Mouse (Mus musculus) frontal cortex, adult (tissue): Measurements from ENCODE around the gene Ggnbp2.

Experiments used
- ATAC-seq: cut with Nextera tagmentation; 2 replicates; pipeline ENCODE4 v1.9.2; 2017; ENCODE audit warnings: mild to moderate bottlenecking, moderate library complexity, mixed read lengths; ENCODE audit not compliant: low TSS enrichment

The Ggnbp2 gene

DNA sequence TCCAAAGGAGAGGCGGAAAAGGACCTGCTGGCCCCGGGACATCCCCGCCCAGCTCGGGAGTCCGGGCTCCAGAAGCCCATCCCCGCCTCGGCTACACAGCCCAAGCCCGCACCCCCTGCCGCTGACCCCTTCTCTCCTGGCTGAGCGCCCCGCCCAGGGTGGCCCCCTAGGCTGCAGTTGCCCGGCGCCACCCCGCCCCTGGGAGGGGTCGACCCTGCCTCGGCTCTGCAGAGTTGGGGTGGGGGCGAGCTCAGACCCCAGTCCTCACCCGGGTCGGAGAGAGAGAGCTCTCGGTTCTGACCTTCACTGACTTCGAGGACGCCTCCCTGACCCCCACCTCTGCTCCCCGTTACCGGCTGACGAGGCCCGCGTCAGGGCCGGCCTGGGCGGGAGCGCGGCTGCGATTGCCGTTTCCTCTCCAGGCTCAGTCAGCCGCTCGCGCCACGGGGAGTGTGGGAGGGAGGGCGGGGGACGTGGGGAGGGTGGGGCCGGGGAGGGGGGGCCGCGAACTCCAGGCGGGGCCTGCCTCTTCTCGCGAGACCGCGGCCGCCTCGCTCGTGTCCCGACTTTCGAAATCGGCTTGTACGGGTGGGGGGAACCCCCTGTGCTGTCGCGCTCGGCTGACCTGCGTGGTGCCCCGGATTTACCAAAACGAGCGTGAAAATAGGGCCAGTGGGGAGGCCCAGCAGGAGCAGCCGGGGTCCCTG is at the start of gene Ggnbp2:
Gene Ggnbp2 (minus strand): TSS at position 481 of the 707 bp plus-strand sequence.
- ATAC-seq, result peak; percentile 71

DNA sequence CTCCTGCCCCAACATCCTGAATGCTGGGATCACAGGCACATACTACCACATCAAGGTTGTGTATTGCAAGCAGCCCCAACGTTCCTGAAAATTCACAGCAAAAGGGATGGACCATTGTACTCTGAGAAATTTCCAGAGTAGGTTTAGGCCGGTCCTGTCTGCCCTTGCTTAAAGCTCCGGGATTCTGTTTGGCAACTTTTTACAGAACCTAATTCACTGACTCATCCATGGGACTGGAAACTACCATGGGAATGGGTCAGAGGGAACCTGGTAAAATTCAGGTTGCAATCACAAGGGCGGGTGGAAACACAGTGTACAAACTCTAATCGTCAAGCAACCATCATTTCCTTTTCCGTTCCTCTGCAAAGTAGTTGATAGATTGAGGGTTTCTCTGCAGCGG is 49.3 kb upstream of the Ggnbp2 start:
- ATAC-seq, result no peak

DNA sequence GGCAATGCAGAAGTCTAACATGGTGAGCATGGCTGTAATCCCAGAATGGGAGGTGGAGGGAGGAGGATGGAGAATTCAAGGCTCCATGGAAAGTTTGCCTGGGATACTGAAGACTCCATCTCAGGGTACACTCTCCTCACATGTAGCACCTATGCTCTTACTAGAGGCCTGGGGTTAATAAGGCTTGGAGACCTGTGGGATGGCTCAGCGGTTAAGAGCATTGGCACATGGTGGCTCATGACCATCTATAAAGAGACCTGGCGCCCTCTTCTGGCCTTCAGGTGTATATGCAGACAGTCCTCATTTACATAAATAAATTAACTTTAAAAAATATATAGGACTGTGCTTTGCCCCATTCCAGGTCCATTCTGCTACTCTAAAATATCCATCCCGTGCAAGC is 48.7 kb upstream of the Ggnbp2 start:
- ATAC-seq, result no peak

DNA sequence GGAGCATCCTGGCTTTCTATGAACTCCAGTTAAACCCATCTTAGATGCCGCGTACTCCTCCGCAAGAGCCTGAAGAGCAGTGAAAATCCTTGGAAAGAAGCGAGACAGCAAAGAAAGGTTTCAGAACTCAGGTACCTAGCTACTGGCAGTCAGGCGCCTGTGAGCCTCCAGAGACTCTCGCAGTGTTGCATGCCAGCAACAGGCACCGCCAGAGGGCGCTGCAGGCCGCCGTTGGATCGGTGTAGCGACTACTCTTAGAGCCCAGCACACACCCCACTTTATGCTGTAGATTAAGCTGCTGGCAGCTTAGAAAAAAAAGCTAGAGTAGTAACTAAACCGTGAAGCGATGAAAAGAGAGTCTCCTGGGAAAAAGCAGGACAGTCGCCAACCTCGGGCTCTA is 47.8 kb upstream of the Ggnbp2 start:
- peak; percentile 48 for ATAC-seq

DNA sequence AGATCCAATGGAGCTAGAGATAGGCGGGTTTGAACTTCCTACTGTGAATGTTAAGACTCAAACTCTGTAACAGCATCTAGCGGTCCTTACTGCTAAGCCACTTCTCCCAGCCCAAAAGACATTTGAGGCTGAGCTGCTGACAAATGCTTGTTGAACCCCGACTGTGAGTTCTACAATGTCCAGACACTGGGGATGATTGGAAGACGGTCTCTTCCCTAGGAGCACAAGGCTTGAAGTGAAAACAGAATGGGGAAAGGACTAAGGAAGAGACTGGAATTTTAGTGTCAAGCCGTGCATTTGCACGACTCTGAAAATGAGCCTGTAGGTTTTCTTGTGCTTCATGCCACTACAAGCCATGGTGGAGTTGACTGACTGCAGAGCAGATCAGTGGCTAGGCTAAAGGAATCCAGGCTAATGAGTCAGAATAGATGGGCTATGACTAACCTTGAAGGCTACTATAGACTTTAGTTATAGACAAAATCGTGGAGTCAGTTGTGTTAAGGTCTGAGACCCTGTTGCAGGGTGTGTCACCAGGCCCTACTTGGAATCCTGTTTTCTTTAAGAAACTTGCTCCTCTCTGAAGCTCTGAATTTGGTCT is 46.2 kb upstream of the Ggnbp2 start:
- no peak for ATAC-seq

DNA sequence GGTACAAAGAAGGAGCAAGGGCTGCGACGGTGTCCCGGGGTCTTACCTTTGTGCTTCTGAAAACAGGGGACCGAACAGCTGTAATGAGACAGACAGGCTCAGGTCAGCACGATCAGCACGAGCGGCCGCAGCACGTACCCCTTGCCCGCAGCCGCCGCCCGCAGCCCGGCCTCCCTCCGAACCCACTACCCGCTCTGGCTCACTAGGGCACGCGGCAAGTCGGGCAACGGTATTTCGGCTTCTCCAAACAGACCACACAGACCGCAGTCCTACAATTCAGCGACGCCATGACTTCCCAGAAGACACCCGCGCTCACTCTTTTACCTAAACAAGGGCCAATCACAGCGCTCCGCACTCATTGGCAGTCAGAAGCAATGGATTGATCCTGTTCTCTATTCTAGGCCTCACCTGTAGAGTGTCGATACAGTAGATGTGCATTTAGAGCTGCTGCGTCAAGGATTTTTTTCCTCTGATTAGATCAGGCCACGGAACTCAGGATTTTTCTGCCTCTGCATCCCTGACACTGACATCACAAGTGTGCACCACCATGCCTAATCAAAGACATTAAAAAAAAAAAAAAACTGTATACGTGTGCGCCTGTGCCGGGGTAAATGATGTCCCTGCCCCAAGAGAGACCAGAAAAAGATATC is 45.6 kb upstream of the Ggnbp2 start, which contains the start of gene Znhit3:
Gene Znhit3 (minus strand): TSS at position 314 of the 650 bp plus-strand sequence.
- ATAC-seq, result peak; percentile 88

DNA sequence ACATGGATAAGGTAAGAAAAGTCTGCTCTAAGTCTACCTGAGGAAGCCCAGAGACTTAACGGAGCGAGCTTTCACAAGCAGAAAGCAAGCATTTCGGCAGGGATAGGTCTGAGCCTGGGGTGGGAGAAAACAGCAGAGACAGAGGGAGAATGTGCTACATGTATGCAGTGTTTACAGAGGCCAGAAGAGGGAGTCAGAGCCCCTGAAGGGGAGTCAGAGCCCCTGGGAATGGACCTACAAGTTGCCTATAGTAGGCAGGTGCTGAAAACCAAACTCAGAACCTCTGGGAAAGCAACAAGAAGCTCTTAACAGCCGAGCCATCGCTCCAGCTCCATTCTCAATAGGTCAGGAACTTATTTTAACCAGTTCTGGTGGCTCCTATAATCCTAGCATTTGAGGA is 44.1 kb upstream of the Ggnbp2 start:
- no peak for ATAC-seq

DNA sequence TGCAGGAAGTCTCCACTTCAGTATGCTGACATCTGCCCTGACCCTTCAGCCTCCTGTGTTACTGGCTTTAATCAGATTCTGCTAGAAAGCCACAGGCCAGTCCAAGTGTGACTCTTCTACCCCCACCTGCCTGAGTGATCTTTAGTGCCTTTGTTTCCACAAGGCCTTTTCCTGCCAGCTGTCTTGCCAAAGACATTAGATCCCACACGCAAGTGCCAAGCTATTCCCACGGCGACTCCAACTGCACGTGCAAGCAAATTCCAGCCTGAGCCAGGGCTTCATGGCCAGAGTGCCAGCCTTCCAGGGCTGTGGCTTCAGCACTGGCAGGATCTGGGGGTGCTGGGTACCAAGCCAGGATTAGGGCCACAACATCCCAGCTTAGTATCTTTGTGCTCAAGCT is 39.8 kb upstream of the Ggnbp2 start:
- no peak for ATAC-seq

DNA sequence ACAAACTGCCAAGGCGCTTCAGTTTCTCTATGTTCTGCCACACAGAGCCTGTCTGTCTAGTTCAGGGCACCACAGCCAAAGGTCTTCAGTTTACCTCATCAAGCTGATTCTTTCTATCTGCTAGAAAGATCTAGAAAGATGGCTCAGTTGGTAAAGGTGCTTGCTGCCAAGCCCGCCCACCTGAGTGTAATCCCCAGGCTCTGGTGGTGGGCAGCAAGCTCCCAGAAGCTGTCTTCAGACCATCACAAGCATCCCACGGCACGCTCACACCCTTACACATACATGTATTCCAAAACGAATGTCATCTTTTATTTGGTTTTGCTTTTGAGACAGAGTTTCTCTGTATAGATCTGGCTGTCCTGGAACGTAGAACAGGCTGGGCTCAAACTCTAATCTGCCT is 37.9 kb upstream of the Ggnbp2 start:
- peak; percentile 33 for ATAC-seq

DNA sequence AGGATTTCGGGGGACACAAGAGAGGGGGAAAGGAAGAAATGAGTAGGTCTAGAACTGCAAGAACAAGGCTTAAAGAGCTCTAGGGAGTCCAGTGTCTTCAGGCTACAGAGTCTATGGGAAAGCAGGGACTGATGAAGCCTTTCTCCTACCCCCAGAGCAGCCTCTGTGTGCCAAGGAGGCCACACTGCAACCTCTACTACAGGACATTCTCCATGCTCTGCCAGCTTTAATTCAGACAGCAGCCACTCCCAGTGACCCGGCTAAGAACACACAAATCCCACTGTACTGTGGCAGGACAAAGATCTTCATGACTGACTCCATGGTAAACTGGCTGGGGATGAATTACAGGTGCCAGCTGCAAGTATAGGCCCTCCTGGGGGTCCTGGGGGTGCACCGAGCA is 36.5 kb upstream of the Ggnbp2 start:
- no peak for ATAC-seq

DNA sequence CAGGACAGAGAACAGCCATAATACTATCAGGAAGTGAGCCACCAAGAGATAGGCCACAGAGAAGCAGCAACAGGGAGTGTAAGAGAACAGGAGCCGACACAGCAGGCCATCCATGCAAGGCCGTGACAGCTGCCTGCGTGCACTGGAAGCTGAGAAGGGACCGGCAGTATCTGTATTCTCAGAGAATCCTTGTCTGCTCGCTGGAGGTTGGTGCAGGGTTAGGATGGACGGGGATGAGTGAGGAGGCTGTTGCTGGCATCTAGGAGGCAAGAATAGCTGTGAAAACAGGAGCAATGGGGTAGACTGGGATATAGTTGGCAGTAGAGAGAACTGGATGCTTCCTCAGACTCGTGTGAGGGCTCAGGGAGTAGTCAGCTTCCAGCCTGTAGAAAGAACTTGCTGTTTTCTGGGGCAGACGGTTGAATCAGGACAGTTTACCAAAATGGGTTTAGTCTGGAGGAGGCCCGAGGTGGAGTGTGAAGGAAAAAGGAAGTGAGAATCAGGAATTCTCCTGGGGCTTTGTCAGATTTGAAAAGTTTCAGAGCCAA is 34.1 kb upstream of the Ggnbp2 start:
- peak; percentile 79 for ATAC-seq

DNA sequence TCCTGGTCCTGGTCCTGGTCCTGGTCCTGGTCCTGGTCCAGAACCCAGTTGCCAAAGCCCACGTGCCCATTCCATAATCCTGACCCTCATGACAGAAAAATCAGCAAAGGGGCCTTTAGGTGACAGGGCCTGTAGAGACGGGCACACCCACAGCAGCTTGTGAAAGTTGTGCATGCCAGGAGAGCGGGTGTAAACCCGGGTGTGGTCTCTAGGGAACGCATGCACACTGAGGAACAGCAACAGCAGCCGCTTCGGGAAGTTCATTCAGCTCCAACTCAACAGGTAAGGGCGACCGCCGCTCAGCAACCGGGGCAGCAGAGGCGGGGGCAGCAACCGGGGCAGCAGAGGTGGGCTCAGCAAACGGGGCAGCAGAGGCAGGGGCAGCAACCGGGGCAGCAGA is 22.5 kb upstream of the Ggnbp2 start:
- ATAC-seq, result no peak

DNA sequence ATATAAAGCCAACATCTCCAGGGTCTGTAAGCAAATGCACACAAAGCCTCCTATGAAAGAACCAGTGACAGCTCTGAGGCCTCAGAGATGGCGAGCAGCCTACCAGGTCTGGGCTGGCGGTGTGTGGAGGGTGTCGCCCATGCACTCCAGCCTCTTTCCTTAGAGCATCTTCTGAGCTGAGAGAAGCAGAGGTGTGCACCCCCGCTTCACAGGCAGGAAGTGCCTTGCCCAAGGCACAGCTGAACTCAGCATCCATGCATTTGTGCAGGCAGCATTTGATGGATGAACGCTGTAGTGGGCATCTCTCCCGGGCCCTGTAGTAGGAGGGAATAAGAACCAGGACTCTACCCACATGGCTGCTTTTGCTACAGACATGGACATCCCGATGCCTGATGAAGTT is 21.1 kb upstream of the Ggnbp2 start:
- ATAC-seq, result no peak; the same call in 1 of the 2 replicates

DNA sequence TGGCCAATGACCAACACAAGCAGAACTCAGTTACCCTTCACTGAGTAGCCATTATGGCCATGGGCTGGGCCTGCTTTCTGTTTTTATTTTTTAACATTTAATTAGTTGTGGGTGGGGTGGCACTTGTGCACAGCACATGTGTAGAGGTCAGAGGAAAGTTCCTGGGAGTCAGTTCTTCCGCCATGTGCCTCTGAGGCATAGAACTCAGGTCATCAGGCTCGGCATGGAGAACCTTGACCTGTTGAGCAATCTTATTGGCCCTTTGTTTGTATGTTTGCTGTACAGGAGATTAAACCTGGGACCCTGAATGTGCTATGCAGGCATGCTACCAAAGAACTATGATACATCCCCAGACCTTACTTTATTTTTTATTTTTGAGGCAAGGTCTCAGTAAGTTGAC is 18.9 kb upstream of the Ggnbp2 start:
- no peak for ATAC-seq

DNA sequence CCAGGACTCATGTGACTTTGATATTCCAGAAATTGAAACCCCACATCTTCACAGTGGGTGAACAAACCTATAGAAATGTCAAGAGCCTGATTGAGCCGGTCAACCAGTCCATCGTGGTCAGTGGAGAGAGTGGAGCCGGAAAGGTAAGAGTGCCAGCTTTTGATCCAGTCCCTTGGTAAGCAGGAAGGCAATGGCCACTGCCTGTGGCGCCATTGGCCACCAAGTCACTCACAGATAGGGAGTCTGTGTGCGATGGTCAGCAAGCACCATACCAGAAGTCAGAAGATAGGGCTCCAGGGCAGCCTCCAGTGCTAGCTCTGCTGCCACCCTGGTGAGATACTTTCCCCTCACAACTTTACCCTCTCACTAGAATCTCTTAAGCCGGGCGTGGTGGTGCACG is 17.4 kb upstream of the Ggnbp2 start:
- ATAC-seq, result no peak

DNA sequence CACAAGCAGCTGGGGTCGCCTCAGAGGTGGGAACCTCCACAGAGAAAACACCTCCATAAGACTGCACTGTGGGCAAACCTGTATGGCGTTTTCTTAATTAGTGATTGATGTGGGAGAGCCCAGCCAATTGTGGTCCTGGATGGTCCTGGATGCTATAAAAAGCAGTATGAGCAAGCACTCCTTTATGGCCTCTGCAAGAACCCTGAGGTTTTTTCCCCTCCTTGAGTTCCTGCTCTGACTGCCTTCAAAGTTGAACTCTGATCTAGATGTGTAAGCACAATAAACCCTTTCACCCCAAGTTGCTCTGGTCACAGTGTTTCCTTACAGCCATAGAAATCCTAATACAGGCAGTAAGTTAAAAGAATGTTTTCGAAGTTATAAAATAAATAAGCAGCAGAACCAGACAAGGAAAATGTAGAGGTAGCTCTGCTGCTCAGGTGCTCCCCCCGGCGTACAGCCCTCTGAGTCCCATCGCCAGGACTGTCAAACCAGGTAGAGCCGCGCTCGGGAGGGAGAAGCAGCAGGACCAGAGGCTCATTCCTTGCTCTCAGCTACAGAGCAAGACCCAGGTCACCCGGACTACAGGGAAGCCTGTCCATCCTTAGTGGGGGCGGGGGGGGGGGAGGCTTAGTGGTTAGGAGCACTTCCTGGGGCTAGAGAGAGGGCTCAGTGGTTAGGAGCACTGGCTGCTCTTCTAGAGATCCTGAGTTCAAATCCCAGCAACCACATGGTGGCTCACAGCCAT is 16.3 kb upstream of the Ggnbp2 start:
- no peak for ATAC-seq

DNA sequence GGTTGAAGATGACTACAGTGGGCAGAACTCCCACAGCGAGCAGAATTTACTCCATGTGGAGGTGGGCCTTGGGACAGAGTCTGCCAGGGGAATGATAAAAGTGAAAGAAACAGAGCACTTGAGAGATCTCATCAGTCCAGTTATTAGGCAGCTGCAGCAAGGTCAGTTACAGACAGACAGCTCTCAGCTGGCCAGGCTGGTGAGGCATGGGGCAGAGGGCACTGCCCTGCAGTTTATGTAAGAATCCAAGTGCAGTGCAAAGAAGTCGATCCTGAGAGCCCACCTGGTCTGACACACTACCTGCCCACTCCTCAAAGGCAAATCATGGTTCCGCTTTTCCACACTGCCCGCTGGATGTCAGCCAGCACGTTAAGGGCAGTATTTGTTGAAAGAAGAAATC is 15.6 kb upstream of the Ggnbp2 start:
- ATAC-seq, result no peak

DNA sequence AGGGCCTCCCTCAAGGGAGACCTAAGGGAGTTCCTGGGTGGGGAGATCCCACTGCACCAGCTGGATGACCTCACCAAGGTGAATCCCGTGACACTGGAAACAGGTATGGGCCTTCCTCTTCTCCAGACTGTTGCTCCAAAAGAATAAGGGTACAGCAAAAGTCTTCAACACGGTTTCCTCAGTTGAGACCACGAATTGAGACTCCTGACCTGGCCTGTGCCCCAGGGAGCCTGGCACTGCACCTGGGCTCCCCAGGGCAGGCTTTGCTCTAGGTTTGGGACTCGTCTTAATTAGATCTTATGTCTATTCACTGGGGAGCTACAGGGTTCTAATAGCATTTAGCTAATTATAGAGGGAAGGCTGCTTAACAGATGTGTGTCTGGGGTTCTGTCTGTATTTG is 14.6 kb upstream of the Ggnbp2 start:
- ATAC-seq, result no peak

DNA sequence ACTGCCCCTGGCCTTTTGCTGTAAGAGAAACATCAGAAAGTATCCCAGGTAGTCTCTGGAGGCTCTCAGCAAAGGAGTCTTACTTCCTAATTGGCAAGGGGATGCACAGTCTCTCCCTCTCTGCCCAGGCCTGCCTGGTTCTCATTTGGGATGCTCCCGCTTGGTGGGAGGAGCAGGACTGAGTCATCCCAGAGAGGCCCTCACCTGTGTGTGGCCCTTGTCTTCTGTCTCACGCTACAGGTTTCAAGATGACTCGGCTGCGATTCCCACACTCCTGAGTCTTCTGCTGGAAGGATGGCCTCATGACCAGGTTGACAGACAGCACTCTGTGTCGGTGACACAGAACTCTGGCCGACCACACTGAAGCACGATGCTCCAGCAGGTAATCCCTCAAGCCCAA is 11.7 kb upstream of the Ggnbp2 start:
- no peak for ATAC-seq

DNA sequence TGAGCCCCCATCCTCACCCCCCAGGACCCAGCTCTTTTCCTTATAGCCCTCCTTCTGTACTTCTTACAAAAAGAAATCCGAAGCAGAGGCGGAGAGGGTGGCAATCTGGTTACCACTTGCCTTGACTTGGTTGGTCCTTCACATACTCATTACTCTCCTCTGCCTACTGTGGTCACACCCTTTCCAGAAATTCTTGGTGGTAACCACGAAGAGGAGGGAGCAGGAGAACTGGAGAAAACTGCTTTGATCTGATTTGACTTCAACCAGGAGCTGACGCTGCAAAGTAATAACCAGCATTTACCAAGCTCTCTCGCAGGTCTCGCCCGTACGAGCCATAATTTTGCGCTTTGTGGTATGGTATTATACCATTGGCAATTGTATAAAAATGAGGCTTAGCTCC is 10.4 kb upstream of the Ggnbp2 start:
- ATAC-seq, result no peak

DNA sequence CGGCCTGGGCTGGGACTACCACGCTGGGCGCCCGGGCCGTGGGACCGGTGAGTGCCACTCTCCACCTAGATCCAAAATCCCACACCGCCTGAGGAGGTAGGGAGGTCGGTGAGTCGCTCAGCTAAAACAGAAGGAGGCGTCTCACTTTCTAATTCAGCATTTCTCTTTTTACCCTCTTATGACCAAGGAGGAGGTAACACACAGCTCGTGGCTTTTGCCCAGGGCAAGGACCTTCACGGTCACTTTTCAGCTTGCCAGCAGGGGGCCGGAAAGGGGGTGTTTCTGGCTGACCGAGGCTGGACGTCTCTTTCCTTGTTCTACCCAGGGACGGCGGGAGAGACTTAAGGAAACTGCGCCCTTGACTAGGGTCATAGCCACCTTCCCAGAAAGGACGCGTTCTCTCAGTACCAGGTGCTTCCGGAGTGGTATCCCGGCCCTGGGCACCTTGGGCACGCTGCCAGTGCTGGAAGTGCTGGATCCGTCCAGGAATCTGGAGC is 9.9 kb upstream of the Ggnbp2 start:
- ATAC-seq, result no peak
